Mouse (Mus musculus) thymus, adult 2 months (tissue): ENCODE measurements around the gene Fgfbp3.

Experiments
- CTCF ChIP-seq: fragments of 200-500 bp; IDR thresholded peaks from 2 replicates; pipeline ENCODE4 v1.5.1; 2012; ENCODE audit warnings: mild to moderate bottlenecking, control low read depth, low read length, moderate library complexity, borderline replicate concordance; ENCODE audit not compliant: control insufficient read depth, poor library complexity, insufficient read depth; ENCODE audit errors: extremely low read depth
- POLR2A ChIP-seq: fragments of 200-500 bp; IDR thresholded peaks from 2 replicates; pipeline ENCODE4 v1.6.1; 2012; ENCODE audit warnings: mild to moderate bottlenecking, low read length, control low read depth, moderate library complexity; ENCODE audit not compliant: control insufficient read depth, poor library complexity, insufficient read depth; ENCODE audit errors: extremely low read depth

GRCm38 (mm10) chr19:36938008-36938407, 18.6 kb upstream of the Fgfbp3 start:
- TF ChIP-seq POLR2A (no peak), CTCF (no peak)
